Mouse (Mus musculus): ENCODE data around the gene Tes. TPM values are rescaled to one million over a fixed set of nuclear protein-coding genes. Genes with fewer than 3 reads are reported as not detected.

Gene Tes
- polyA plus RNA-seq, 1 experiment from 2014 or later: 144 TPM

- Histone ChIP-seq H3K4me1 (ENCODE audit: control insufficient read depth, insufficient read depth, low read length) (0 out of 2 replicates have a peak, but pooled peaks cover 7% of the 10 kb centered on the region), H3K27ac (ENCODE audit: low read length) (no peak overlapping the region), H3K4me2 (replicated peaks; ENCODE audit: low read depth, low read length) (no peak overlapping the region), H3K4me3 (ENCODE audit: low read depth, low read length) (no peak overlapping the region), H3K27me3 (ENCODE audit: control insufficient read depth, insufficient read depth, low read length) (no peaks in the 10 kb centered on the region), H3K9me3 (ENCODE audit: control insufficient read depth, low read depth, low read length) (no peaks in the 10 kb centered on the region), H3K36me3 (ENCODE audit: control insufficient read depth, insufficient read depth, low read length) (no peaks in the 10 kb centered on the region), H3K9ac (replicated peaks; ENCODE audit: low read depth, low read length) (no peak overlapping the region)
- WGBS: 48% methylated on average over 4 of the region's 4 CpGs
- no peak for ATAC-seq (ENCODE audit: insufficient number of reproducible peaks, insufficient read depth, low FRiP score, low read depth)
Observed at GRCm38 (mm10) chr6:17151071-17151715, 86.2 kb downstream of the Tes start.

GRCm38 (mm10) chr6:17152551-17152950 is 87.6 kb downstream of the Tes start:
- H3K27ac ChIP-seq (ENCODE audit: low read length): no peak overlapping the region
- no peaks in the 10 kb centered on the region for H3K27me3 ChIP-seq (ENCODE audit: control insufficient read depth, insufficient read depth, low read length)
- 0 out of 2 replicates have a peak, but pooled peaks cover 7% of the 10 kb centered on the region for H3K4me1 ChIP-seq (ENCODE audit: control insufficient read depth, insufficient read depth, low read length)
- H3K4me2 ChIP-seq (replicated peaks; ENCODE audit: low read depth, low read length): no peak overlapping the region
- 50% methylated on average over 3 of the region's 3 CpGs for WGBS
- no peak overlapping the region for H3K4me3 ChIP-seq (ENCODE audit: low read depth, low read length)
- no peak for ATAC-seq (ENCODE audit: insufficient number of reproducible peaks, insufficient read depth, low FRiP score, low read depth)
- H3K9ac ChIP-seq (replicated peaks; ENCODE audit: low read depth, low read length): no peak overlapping the region
- H3K36me3 ChIP-seq (ENCODE audit: control insufficient read depth, insufficient read depth, low read length): no peaks in the 10 kb centered on the region
- no peaks in the 10 kb centered on the region for H3K9me3 ChIP-seq (ENCODE audit: control insufficient read depth, low read depth, low read length)

Other genes starting within 250 kb of the Tes start
- gene Tfec, start 166.7 kb upstream of the Tes start, polyA plus RNA-seq (2014; fragmentation: Nextera tagmentation; extraction: Ambion mirVana): 2.1 and 2.2 TPM in 2 replicates
- 49.5 and 58.0 TPM in 2 replicates for gene Cav2, start 216.0 kb downstream of the Tes start, polyA plus RNA-seq (2014; fragmentation: Nextera tagmentation; extraction: Ambion mirVana)
- 350 and 378 TPM in 2 replicates for gene Cav1, start 241.2 kb downstream of the Tes start, polyA plus RNA-seq (2014; fragmentation: Nextera tagmentation; extraction: Ambion mirVana)

Measured in stomach, embryonic 14.5 days (tissue).